Mouse (Mus musculus): Measurements from ENCODE around the gene Myl7. TPM values are rescaled to one million over a fixed set of nuclear protein-coding genes. Genes with fewer than 3 reads are reported as not detected.

Gene Myl7
- polyA plus RNA-seq, 1 experiment from 2014 or later = not detected

GRCm38 (mm10) chr11:5915429-5916177 is 17.0 kb upstream of the Myl7 start:
- 88% methylated on average over 5 of the region's 5 CpGs for WGBS
- no peaks in the 10 kb centered on the region for H3K27me3 ChIP-seq (replicated peaks)

GRCm38 (mm10) chr11:5914940-5915339 is 16.4 kb upstream of the Myl7 start:
- Histone ChIP-seq H3K4me1 (0 out of 2 replicates have a peak, but pooled peaks cover 2% of the 10 kb centered on the region), H3K27me3 (replicated peaks) (no peaks in the 10 kb centered on the region), H3K4me2 (no peak overlapping the region), H3K9me3 (no peaks in the 10 kb centered on the region), H3K27ac (no peak overlapping the region), H3K4me3 (no peak overlapping the region), H3K9ac (no peak overlapping the region), H3K36me3 (replicated peaks) (no peaks in the 10 kb centered on the region)
- no peak for ATAC-seq (replicated peaks)
- WGBS = 59% methylated on average over 5 of the region's 5 CpGs

More at GRCm38 (mm10) chr11:5915429-5916177, 17.0 kb upstream of the Myl7 start:
- no peak overlapping the region for H3K4me3 ChIP-seq
- no peaks in the 10 kb centered on the region for H3K9me3 ChIP-seq
- ATAC-seq (replicated peaks) = no peak
- H3K4me1 ChIP-seq = 0 out of 2 replicates have a peak, but pooled peaks cover 2% of the 10 kb centered on the region
- no peak overlapping the region for H3K9ac ChIP-seq
- no peaks in the 10 kb centered on the region for H3K36me3 ChIP-seq (replicated peaks)
- H3K27ac ChIP-seq = no peak overlapping the region
- no peak overlapping the region for H3K4me2 ChIP-seq

- no peak overlapping the region for H3K9ac ChIP-seq
- H3K4me2 ChIP-seq = no peak overlapping the region
- H3K4me3 ChIP-seq = no peak overlapping the region
- H3K9me3 ChIP-seq = no peaks in the 10 kb centered on the region
- no peak overlapping the region for H3K27ac ChIP-seq
- H3K4me1 ChIP-seq = 0 out of 2 replicates have a peak, but pooled peaks cover 2% of the 10 kb centered on the region
- no peaks in the 10 kb centered on the region for H3K36me3 ChIP-seq (replicated peaks)
- 68% methylated on average over 4 of the region's 4 CpGs for WGBS
- no peaks in the 10 kb centered on the region for H3K27me3 ChIP-seq (replicated peaks)
- ATAC-seq (replicated peaks) = no peak
These were observed 15.4 kb upstream of the Myl7 start for GRCm38 (mm10) chr11:5913936-5914335.

- no peak overlapping the region for H3K4me2 ChIP-seq
- no peaks in the 10 kb centered on the region for H3K9me3 ChIP-seq
- WGBS = 61% methylated on average over 8 of the region's 8 CpGs
- H3K36me3 ChIP-seq (replicated peaks) = no peaks in the 10 kb centered on the region
- H3K27ac ChIP-seq = no peak overlapping the region
- H3K4me3 ChIP-seq = no peak overlapping the region
- H3K4me1 ChIP-seq = 0 out of 2 replicates have a peak, but pooled peaks cover 2% of the 10 kb centered on the region
- no peak for ATAC-seq (replicated peaks)
- H3K9ac ChIP-seq = no peak overlapping the region
- H3K27me3 ChIP-seq (replicated peaks) = no peaks in the 10 kb centered on the region
These were observed 14.7 kb upstream of the Myl7 start for GRCm38 (mm10) chr11:5913256-5913655.

- Histone ChIP-seq H3K27ac (no peak overlapping the region), H3K9me3 (no peaks in the 10 kb centered on the region), H3K4me2 (no peak overlapping the region), H3K36me3 (replicated peaks) (no peaks in the 10 kb centered on the region), H3K4me1 (0 out of 2 replicates have a peak, but pooled peaks cover 2% of the 10 kb centered on the region), H3K9ac (no peak overlapping the region), H3K4me3 (no peak overlapping the region), H3K27me3 (replicated peaks) (no peaks in the 10 kb centered on the region)
- no peak for ATAC-seq (replicated peaks)
- 26% methylated on average over 5 of the region's 5 CpGs for WGBS
These were observed 14.1 kb upstream of the Myl7 start for GRCm38 (mm10) chr11:5912635-5913034.

- Histone ChIP-seq H3K36me3 (replicated peaks) (no peaks in the 10 kb centered on the region), H3K27me3 (replicated peaks) (no peaks in the 10 kb centered on the region), H3K9me3 (no peaks in the 10 kb centered on the region), H3K27ac (no peak overlapping the region), H3K4me3 (no peak overlapping the region), H3K4me1 (0 out of 2 replicates have a peak, but pooled peaks cover 2% of the 10 kb centered on the region), H3K4me2 (no peak overlapping the region), H3K9ac (no peak overlapping the region)
- 82% methylated on average over 4 of the region's 4 CpGs for WGBS
- ATAC-seq (replicated peaks) = no peak
These were observed 10.1 kb upstream of the Myl7 start for GRCm38 (mm10) chr11:5908642-5909041.

- ATAC-seq (replicated peaks) = no peak
- no peaks in the 10 kb centered on the region for H3K36me3 ChIP-seq (replicated peaks)
- no peaks in the 10 kb centered on the region for H3K27me3 ChIP-seq (replicated peaks)
- H3K4me1 ChIP-seq = peaks cover 11% of the 10 kb centered on the region
- H3K27ac ChIP-seq = no peak overlapping the region
- H3K4me3 ChIP-seq = no peak overlapping the region
- H3K9ac ChIP-seq = no peak overlapping the region
- WGBS = 45% methylated on average over 5 of the region's 5 CpGs
- no peaks in the 10 kb centered on the region for H3K9me3 ChIP-seq
- H3K4me2 ChIP-seq = no peak overlapping the region
These were observed 8.5 kb upstream of the Myl7 start for GRCm38 (mm10) chr11:5907096-5907495.

GRCm38 (mm10) chr11:5905778-5906518 is 7.4 kb upstream of the Myl7 start:
- Histone ChIP-seq H3K27ac (no peak overlapping the region), H3K4me2 (no peak overlapping the region), H3K9me3 (no peaks in the 10 kb centered on the region), H3K27me3 (replicated peaks) (no peaks in the 10 kb centered on the region), H3K4me3 (no peak overlapping the region), H3K36me3 (replicated peaks) (no peaks in the 10 kb centered on the region), H3K9ac (no peak overlapping the region), H3K4me1 (peaks cover 22% of the 10 kb centered on the region)
- no peak for ATAC-seq (replicated peaks)
- 78% methylated on average over 10 of the region's 10 CpGs for WGBS

GRCm38 (mm10) chr11:5904871-5905270 is 6.3 kb upstream of the Myl7 start:
- Histone ChIP-seq H3K36me3 (replicated peaks) (no peaks in the 10 kb centered on the region), H3K9ac (no peak overlapping the region), H3K27ac (no peak overlapping the region), H3K9me3 (no peaks in the 10 kb centered on the region), H3K4me3 (no peak overlapping the region), H3K4me2 (no peak overlapping the region), H3K4me1 (peaks cover 25% of the 10 kb centered on the region), H3K27me3 (replicated peaks) (no peaks in the 10 kb centered on the region)
- 95% methylated on average over 6 of the region's 6 CpGs for WGBS
- no peak for ATAC-seq (replicated peaks)

- no peak overlapping the region for H3K27ac ChIP-seq
- peaks cover 25% of the 10 kb centered on the region for H3K4me1 ChIP-seq
- no peak overlapping the region for H3K4me3 ChIP-seq
- no peaks in the 10 kb centered on the region for H3K36me3 ChIP-seq (replicated peaks)
- no peak overlapping the region for H3K4me2 ChIP-seq
- WGBS = 89% methylated on average over 19 of the region's 19 CpGs
- H3K27me3 ChIP-seq (replicated peaks) = no peaks in the 10 kb centered on the region
- ATAC-seq (replicated peaks) = no peak
- no peaks in the 10 kb centered on the region for H3K9me3 ChIP-seq
- no peak overlapping the region for H3K9ac ChIP-seq
These were observed 5.8 kb upstream of the Myl7 start for GRCm38 (mm10) chr11:5904357-5904756.

GRCm38 (mm10) chr11:5903844-5904243 is 5.3 kb upstream of the Myl7 start:
- H3K9me3 ChIP-seq = no peaks in the 10 kb centered on the region
- H3K4me2 ChIP-seq = no peak overlapping the region
- no peak overlapping the region for H3K4me3 ChIP-seq
- 96% methylated on average over 2 of the region's 2 CpGs for WGBS
- H3K9ac ChIP-seq = no peak overlapping the region
- 0 out of 2 replicates have a peak, but pooled peaks cover 3% of the 10 kb centered on the region for H3K27me3 ChIP-seq (replicated peaks)
- peaks cover 25% of the 10 kb centered on the region for H3K4me1 ChIP-seq
- H3K27ac ChIP-seq = no peak overlapping the region
- no peaks in the 10 kb centered on the region for H3K36me3 ChIP-seq (replicated peaks)
- no peak for ATAC-seq (replicated peaks)

GRCm38 (mm10) chr11:5902390-5902789 is 3.8 kb upstream of the Myl7 start:
- Histone ChIP-seq H3K4me2 (peak overlapping the region; percentile 74), H3K4me3 (peak overlapping the region; percentile 47), H3K9me3 (no peaks in the 10 kb centered on the region), H3K27me3 (replicated peaks) (0 out of 2 replicates have a peak, but pooled peaks cover 3% of the 10 kb centered on the region), H3K4me1 (peaks cover 25% of the 10 kb centered on the region), H3K36me3 (replicated peaks) (no peaks in the 10 kb centered on the region), H3K9ac (peak overlapping the region; percentile 57), H3K27ac (peak overlapping the region; percentile 88)
- peak; percentile 71 for ATAC-seq (replicated peaks)
- WGBS = 3% methylated on average over 6 of the region's 6 CpGs
